Mouse (Mus musculus): ENCODE measurements around the gene Stard13.

- TF ChIP-seq CTCF (IDR thresholded peaks at IDR 0.05; ENCODE audit: extremely low read depth, insufficient read length, insufficient replicate concordance, low read depth, low read length): no peak
- no peak for TF ChIP-seq POLR2A (IDR thresholded peaks at IDR 0.05; ENCODE audit: low read depth, low read length)
Measured at GRCm38 (mm10) chr5:151109822-151110221, 123.8 kb downstream of the Stard13 start.
